Mouse (Mus musculus): ENCODE results near the gene Aftph.

Aftph gene

DNA sequence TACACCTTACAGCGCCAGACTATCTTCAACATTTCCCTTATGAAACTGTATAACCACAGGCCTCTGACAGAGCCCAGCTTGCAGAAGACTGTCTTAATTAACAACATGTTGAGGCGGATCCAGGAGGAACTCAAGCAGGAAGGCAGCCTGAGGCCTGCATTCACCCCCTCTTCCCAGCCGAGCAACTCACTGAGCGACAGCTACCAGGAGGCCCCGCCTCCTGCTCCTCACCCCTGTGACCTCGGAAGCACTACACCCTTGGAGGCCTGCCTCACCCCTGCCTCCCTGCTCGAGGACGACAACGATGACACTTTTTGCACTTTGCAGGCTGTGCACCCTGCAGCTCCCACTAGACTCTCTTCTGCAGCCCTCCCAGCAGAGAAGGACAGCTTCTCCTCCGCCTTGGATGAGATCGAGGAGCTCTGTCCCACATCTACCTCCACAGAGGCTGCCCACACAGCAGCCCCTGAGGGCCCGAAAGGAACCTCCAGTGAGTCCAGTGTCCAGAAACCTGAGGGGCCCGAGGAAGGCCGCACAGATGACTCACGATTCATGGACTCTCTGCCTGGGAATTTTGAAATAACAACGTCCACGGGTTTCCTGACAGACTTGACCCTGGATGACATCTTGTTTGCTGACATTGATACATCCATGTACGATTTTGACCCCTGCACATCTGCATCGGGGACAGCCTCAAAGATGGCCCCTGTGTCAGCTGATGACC is 93.3 kb downstream of the Aftph start:
- DNase-seq (ENCODE audit: low spot score in 2 of 2), result no peak

DNA sequence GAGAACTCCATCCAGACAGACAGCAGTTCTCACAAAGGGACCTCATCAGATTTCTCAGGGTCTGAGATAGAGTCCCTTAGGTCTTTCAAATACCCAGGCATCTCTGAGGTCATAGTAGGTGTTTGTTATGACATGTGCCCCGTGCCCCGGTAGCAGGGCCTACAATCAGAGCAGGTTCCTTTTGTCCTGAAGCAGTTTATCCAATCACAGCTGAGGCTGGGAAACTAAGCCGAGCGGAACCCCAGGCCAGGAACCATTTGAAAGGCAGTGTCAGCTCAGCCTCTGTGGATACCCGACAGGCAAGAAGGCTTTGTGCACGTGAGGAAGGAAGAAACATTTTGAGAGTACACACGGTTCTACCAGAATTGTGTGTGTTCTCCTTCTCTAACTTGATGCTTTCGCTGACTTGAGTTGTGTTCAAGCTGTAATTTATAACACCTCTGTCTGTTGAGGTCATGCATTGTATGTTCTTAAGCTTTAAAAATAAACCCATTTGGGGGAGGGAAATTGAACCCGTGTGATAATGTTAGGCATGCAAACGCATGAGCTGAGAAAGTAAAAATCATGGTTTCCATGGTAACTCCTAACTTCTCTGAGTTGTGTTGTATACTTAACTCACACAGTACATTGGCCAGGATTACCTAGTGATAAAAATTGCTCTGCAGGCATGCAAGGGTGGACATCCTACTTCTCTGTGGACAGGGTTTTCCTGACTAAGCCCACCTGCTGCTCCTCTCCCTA is 94.2 kb downstream of the Aftph start:
- no peak for DNase-seq (ENCODE audit: low spot score in 2 of 2)

DNA sequence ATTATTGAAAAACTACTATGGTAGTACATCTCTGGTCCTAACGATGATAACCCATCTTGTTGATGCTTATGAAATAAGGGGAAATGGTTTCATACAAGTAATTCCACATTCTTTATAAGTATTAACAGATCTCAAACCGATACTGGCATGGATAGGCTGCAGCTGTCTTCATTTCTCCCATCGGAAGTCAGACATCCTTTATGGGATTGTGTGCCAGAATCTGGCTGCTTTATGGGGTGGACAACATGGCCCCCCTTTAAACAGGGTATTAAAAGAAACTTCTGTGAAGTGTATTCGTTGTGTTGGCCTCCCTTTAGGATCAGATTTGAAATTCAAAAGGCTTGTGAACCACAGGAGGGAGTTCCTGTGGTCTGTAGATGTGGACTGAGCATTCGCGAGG is 95.2 kb downstream of the Aftph start:
- DNase-seq (ENCODE audit: low spot score in 2 of 2), result no peak

DNA sequence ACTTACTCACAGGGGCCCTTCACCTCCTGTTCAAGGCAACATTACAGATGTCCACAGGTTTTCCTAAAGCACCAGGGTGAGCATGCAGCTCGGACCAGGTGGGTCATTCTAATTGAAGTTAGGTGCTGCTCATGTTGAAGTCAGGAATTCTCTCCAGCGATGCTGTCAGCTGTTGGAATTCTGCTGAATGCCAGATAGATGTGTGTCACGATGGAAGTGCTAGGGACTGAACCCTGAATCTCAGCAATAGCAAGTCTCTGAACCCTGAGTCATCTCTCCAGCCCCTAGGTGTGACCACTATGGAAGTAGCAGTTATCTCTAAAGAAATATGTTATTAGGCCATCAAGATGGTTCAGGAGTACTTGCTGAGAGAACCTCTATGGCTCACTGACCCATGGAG is 95.9 kb downstream of the Aftph start:
- DNase-seq (ENCODE audit: low spot score in 2 of 2), result no peak

GRCm38 (mm10) chr11:20644872-20645271 is 96.5 kb downstream of the Aftph start:
- no peak for DNase-seq (ENCODE audit: low spot score in 2 of 2)

DNA sequence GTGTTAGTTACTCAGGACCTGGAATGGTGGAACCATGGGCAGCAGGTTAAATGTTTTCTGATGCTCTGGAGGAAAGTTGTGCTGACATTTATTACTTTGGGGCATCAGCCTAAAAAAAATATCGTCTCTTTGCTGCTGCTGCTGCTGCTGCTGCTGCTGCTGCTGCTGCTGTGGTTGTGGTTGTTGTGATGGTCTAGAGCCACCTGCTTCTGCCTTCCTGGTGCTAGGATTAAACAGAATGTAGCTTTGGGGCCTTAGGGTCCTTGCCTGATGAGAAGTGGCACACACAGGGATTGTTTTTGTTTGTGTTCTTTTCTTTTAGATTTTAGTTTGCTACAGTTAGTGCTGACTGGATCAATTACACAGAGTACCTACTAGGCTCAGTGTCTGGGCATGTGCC is 97.2 kb downstream of the Aftph start:
- no peak for DNase-seq (ENCODE audit: low spot score in 2 of 2)

DNA sequence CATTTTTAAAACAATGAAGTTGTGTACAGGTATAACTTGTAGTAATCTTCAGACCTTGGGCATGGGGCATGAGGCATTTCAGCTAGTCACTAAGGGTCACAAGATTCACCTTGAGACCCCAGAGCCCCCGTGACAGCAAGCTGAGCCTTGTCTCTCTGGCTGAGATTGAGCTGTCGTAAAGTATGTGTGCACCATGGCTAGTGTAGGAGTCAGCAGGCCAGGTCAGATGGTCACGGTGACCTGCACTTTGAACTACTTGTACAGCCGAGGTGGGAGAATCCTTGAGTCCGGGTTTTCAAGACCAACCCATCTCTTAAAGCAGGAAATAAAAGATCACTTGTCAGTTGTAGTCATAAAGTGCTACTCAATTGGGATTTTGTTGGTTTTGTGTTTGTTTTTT is 98.2 kb downstream of the Aftph start:
- no peak for DNase-seq (ENCODE audit: low spot score in 2 of 2)

DNA sequence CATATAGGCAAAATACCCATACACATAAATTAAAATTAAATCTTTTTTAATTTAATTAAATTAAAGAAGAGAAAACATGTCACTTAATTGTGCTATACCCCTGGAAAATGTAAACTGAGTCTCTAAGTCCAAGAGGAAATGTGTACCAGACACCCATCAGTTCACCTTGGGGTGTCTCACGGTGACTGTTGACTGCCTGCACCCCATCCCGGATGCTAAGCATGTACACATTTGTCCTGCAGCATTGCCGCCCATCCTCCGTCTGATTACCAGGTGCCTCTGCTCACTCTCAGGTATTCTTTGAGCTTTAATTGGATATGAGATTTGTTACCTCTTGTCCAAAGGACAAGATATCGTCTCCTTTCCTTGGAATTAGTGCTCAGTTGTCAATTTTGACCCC is 99.1 kb downstream of the Aftph start:
- no peak for DNase-seq (ENCODE audit: low spot score in 2 of 2)

GRCm38 (mm10) chr11:20639918-20640447 is 101.4 kb downstream of the Aftph start:
- no peak for DNase-seq (ENCODE audit: low spot score in 2 of 2)

GRCm38 (mm10) chr11:20638841-20639240 is 102.5 kb downstream of the Aftph start:
- peak in 1 of 2 experiments; percentile 73 for DNase-seq (ENCODE audit: low spot score in 2 of 2)

DNA sequence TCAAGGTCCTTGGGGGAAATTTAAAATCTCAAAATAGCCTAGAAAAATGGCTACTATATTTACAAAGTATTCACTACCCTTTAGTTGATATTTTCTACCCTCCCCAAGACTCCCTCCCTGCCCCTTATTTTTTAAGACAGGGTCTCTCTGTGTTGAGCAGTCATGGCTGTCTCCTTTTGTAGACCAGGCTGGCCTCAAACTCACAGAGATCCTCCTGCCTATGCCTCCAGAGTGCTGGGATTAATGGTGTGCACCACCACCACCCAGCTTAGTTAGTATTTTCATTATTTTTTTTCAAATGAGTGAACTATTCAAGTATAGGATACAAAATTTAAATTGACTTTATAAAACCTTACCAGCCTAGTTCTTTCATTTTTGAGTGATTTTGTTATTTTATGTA is 104.3 kb downstream of the Aftph start:
- DNase-seq (ENCODE audit: low spot score in 2 of 2), result no peak

DNA sequence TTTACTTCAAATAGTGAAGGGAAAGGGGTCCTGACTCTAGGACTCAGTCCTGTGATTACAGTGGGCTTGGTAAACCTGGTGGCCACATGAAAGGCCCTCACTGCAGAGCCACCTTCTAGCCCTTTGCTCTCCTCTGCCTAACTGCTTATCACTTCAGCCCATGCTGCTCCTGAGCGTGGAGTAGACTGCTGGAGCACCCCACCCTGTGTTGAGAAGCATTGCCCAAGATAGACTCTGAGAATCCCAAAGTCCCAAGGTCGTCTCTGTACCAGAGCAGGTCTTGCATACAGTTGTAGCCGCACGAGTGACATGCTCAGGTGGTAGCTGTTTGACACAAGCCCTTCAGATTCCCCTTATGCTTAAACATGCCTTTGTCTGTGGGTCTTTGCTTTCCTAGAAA is 105.3 kb downstream of the Aftph start:
- DNase-seq (ENCODE audit: low spot score in 2 of 2), result no peak

DNA sequence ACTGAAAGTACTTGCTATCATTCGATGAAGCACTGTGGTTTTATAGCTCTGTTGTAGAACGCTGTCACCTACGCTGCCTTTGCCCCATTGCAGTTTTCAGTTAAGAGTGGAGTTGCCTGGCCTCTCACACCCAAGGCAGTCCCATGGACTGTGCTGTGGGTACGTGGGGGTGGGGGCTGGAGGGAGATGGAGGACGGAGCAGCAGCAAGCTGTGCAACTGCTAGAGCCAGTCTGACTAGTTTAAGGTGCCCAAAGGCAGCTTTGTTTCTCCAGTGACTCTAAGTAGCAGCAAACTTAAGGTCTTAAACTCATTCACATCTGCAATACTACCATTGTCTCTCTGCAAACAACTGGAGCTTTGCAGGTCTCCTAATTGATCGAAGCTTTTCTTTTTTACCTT is 105.7 kb downstream of the Aftph start:
- no peak for DNase-seq (ENCODE audit: low spot score in 2 of 2)

Data from left cerebral cortex, adult 9 months (tissue).